Mouse (Mus musculus) limb, embryonic 14.5 days (tissue): ENCODE measurements around the gene Mmp21. TPM values are rescaled to one million over a fixed set of nuclear protein-coding genes. Genes with fewer than 3 reads are reported as not detected.

Source experiments
- ATAC-seq: fragments of 200-750 bp; cut with Nextera tagmentation; 2 replicates; pipeline ENCODE4 v1.8.0; 2017; ENCODE audit warnings: low read depth, moderate number of reproducible peaks, moderate TSS enrichment; ENCODE audit not compliant: low FRiP score
- DNase-seq: peaks from one replicate; pipeline ENCODE4 v3.0.0-alpha.2; 2015; ENCODE audit warnings: low spot score
- H3K27ac ChIP-seq: fragments of 300-500 bp; sonication (generic); replicated peaks from 2 replicates; pipeline ENCODE4 v1.5.1; 2014; ENCODE audit warnings: low read depth, mild to moderate bottlenecking, low read length, moderate library complexity, mixed read lengths
- H3K27me3 ChIP-seq: fragments of 300-500 bp; sonication (generic); 2 replicates; pipeline ENCODE4 v1.6.1; 2014; ENCODE audit warnings: low read length, mixed read lengths; ENCODE audit not compliant: control insufficient read depth, insufficient read depth
- H3K36me3 ChIP-seq: fragments of 300-500 bp; sonication (generic); 2 replicates; pipeline ENCODE4 v1.6.1; 2014; ENCODE audit warnings: mild to moderate bottlenecking, low read length, moderate library complexity, mixed read lengths; ENCODE audit not compliant: control insufficient read depth, insufficient read depth
- H3K4me1 ChIP-seq: fragments of 300-500 bp; sonication (generic); 2 replicates; pipeline ENCODE4 v1.6.1; 2014; ENCODE audit warnings: antibody characterized with exemption, low read length, mixed read lengths; ENCODE audit not compliant: control insufficient read depth, insufficient read depth
- H3K4me2 ChIP-seq: fragments of 300-500 bp; sonication (generic); replicated peaks from 2 replicates; pipeline ENCODE4 v1.6.1; 2014; ENCODE audit warnings: low read depth, mild to moderate bottlenecking, low read length, moderate library complexity; ENCODE audit not compliant: severe bottlenecking
- H3K4me3 ChIP-seq: fragments of 300-500 bp; sonication (generic); replicated peaks from 2 replicates; pipeline ENCODE4 v1.5.1; 2014; ENCODE audit warnings: low read length
- H3K9ac ChIP-seq: fragments of 300-500 bp; sonication (generic); 2 replicates; pipeline ENCODE4 v1.6.1; 2014; ENCODE audit warnings: mild to moderate bottlenecking, low read depth, low read length, moderate library complexity; ENCODE audit not compliant: severe bottlenecking
- H3K9me3 ChIP-seq: fragments of 300-500 bp; sonication (generic); 2 replicates; pipeline ENCODE4 v1.6.1; 2016; ENCODE audit warnings: low read length; ENCODE audit not compliant: control insufficient read depth
- POLR2A ChIP-seq: fragments of 200-500 bp; IDR thresholded peaks from 2 replicates; pipeline ENCODE4 v1.8.0; 2012; ENCODE audit warnings: inconsistent platforms, mild to moderate bottlenecking, moderate library complexity, borderline replicate concordance; ENCODE audit not compliant: insufficient read depth, insufficient read length; ENCODE audit errors: extremely low read depth
- WGBS: fragments of 180-500 bp; shearing (Covaris S2); extraction: QIAGEN DNeasy Blood & Tissue Kit; methylation state at CpG from one replicate; pipeline ENCODE4 v1.1.7; 2014; 5-methylcytosine and 5-hydroxymethylcytosine counted together
- polyA plus RNA-seq, 2 experiments: library from polyadenylated mRNA; depleted of rRNA in 1 of 2; stranded (reverse) in 1 of 2; unstranded in 1 of 2; fragments of >200 nt; fragmentation: Nextera tagmentation in 1 of 2; extraction: Ambion mirVana in 1 of 2; gene quantifications; 2 replicates each; pipeline versions ENCODE4 v1.2.1 to v1.2.3; 2012 to 2014

Gene Mmp21
- polyA plus RNA-seq, 2 experiments: not detected

DNA sequence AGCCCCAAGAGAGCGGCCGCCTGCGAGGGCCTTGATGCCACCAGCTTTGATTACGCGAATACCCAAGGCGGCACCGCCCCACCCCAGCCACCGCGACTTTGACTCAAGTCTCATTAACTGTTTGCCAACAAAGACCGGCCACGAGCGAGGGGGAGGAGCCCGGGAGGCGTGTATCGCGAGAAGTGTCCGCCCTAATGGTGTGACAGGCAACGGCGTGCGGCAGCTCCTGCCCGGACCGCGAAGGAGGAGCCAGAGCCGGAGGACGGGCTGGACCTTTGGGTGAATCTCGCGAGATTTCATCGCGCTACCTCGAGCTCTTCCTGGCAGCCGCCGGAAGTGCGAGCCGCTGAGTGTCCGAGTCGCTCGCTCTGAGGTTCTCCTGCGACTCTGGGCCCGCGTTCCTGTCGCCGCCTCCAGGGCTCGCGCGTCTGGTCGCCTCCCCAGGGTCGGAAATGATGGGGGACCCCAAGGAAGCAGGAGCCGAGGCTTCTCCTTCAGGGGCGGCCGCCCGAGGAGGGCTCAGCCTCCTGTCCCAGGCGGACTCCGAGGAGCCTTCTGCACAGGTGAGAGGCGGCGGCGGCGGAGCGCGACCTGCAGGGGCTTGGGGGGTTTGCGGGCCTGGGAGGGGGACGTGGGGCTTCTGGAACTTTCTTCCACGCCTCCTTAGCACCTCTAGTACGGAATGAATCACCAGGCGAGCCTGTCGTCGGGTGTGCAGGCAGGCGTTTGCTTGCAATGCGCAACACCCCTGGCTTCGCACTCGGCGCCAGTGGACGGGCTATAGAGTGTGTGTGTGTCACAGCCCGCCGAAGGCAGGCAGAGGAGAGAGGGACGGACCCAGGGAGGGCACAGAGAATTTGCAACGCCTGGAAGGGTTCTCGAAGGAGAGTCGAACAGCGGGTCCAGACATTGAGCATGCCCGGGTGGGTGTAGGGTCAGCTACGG is 42.2 kb downstream of the Mmp21 start, which contains the start of gene Edrf1:
Edrf1 (plus strand) TSS at position 183 of the 945 bp plus-strand sequence.
- Histone ChIP-seq H3K27me3 (no peaks in the 10 kb centered on the region), H3K4me1 (peaks cover 17% of the 10 kb centered on the region), H3K4me3 (peak within 1 kb of the TSS; percentile 81), H3K9ac (peak within 1 kb of the TSS; percentile 84), H3K36me3 (peaks cover 20% of the 10 kb centered on the region), H3K4me2 (peak within 1 kb of the TSS; percentile 85), H3K9me3 (no peaks in the 10 kb centered on the region), H3K27ac (peak within 1 kb of the TSS; percentile 91)
- ATAC-seq (peak; percentile 96), DNase-seq (peak; percentile 100)
- 0 out of 2 replicates have a peak, but pooled peaks have one; percentile 51 for TF ChIP-seq POLR2A
- 4% methylated on average over 66 of the region's 81 CpGs for WGBS

GRCm38 (mm10) chr7:133636738-133637352 is 43.0 kb downstream of the Mmp21 start:
- H3K27me3 ChIP-seq: no peaks in the 10 kb centered on the region
- no peaks in the 10 kb centered on the region for H3K9me3 ChIP-seq
- H3K4me3 ChIP-seq: peak overlapping the region; percentile 81
- H3K36me3 ChIP-seq: peaks cover 14% of the 10 kb centered on the region
- 2% methylated on average over 21 of the region's 21 CpGs for WGBS
- peak; percentile 54; the same call in 1 of the 2 replicates for ATAC-seq
- H3K27ac ChIP-seq: peak overlapping the region; percentile 91
- H3K4me2 ChIP-seq: peak overlapping the region; percentile 82
- H3K9ac ChIP-seq: peak overlapping the region; percentile 84
- peak; percentile 74 for DNase-seq
- TF ChIP-seq POLR2A: no peak
- H3K4me1 ChIP-seq: peaks cover 17% of the 10 kb centered on the region

GRCm38 (mm10) chr7:133634932-133635650 is 44.8 kb downstream of the Mmp21 start:
- Histone ChIP-seq H3K27ac (peak overlapping the region; percentile 10; the same call in 1 of the 2 replicates), H3K36me3 (no peaks in the 10 kb centered on the region; the same call in 1 of the 2 replicates), H3K9ac (no peak overlapping the region), H3K4me2 (no peak overlapping the region), H3K4me1 (peaks cover 17% of the 10 kb centered on the region), H3K27me3 (no peaks in the 10 kb centered on the region), H3K4me3 (no peak overlapping the region), H3K9me3 (no peaks in the 10 kb centered on the region)
- DNase-seq: peak; percentile 84
- 25% methylated on average over 10 of the region's 12 CpGs for WGBS
- ATAC-seq: peak; percentile 18; the same call in 1 of the 2 replicates
- TF ChIP-seq POLR2A: no peak

- H3K9me3 ChIP-seq: no peaks in the 10 kb centered on the region
- 34% methylated on average over 2 of the region's 2 CpGs for WGBS
- ATAC-seq (no peak), DNase-seq (peak; percentile 47)
- no peak overlapping the region for H3K9ac ChIP-seq
- H3K4me1 ChIP-seq: peaks cover 10% of the 10 kb centered on the region
- no peak for TF ChIP-seq POLR2A
- no peak overlapping the region for H3K27ac ChIP-seq
- no peak overlapping the region for H3K4me2 ChIP-seq
- H3K27me3 ChIP-seq: no peaks in the 10 kb centered on the region
- H3K36me3 ChIP-seq: no peaks in the 10 kb centered on the region
- no peak overlapping the region for H3K4me3 ChIP-seq
These were observed 47.4 kb downstream of the Mmp21 start for GRCm38 (mm10) chr7:133632476-133632875.

GRCm38 (mm10) chr7:133630821-133631220 is 49.0 kb downstream of the Mmp21 start:
- WGBS: 78% methylated on average over 5 of the region's 5 CpGs
- no peak for ATAC-seq
- Histone ChIP-seq H3K36me3 (no peaks in the 10 kb centered on the region), H3K27ac (no peak overlapping the region), H3K4me1 (peaks cover 6% of the 10 kb centered on the region), H3K9ac (no peak overlapping the region), H3K9me3 (no peaks in the 10 kb centered on the region), H3K27me3 (no peaks in the 10 kb centered on the region), H3K4me2 (no peak overlapping the region), H3K4me3 (no peak overlapping the region)
- no peak for DNase-seq
- TF ChIP-seq POLR2A: no peak
